Mouse (Mus musculus) midbrain, embryonic 13.5 days (tissue): ENCODE measurements around the gene Kcnk4. TPM values are rescaled to one million over a fixed set of nuclear protein-coding genes. Genes with fewer than 3 reads are reported as not detected.
"Not testable (repeated sequence)": the region's sequence is repeated elsewhere in the genome, so short reads cannot be mapped to it uniquely, and the experiment has no call there.

Experiments
- ATAC-seq: fragments of 200-750 bp; cut with Nextera tagmentation; 2 replicates; pipeline ENCODE4 v1.8.0; 2017; ENCODE audit warnings: mild to moderate bottlenecking, moderate TSS enrichment, moderate library complexity
- H3K27ac ChIP-seq: fragments of 300-500 bp; sonication (generic); 2 replicates; pipeline ENCODE4 v1.5.1; 2015; ENCODE audit warnings: inconsistent platforms, mild to moderate bottlenecking, moderate library complexity
- H3K27me3 ChIP-seq: fragments of 300-500 bp; sonication (generic); 2 replicates; pipeline ENCODE4 v1.6.1; 2015; ENCODE audit warnings: mild to moderate bottlenecking, inconsistent platforms
- H3K36me3 ChIP-seq: fragments of 300-500 bp; sonication (generic); 2 replicates; pipeline ENCODE4 v1.6.1; 2015; ENCODE audit warnings: mild to moderate bottlenecking, inconsistent platforms
- H3K4me1 ChIP-seq: fragments of 300-500 bp; sonication (generic); replicated peaks from 2 replicates; pipeline ENCODE4 v1.6.1; 2015; ENCODE audit warnings: inconsistent platforms
- H3K4me2 ChIP-seq: fragments of 300-500 bp; sonication (generic); replicated peaks from 2 replicates; pipeline ENCODE4 v1.6.1; 2015; ENCODE audit warnings: moderate library complexity, mild to moderate bottlenecking, inconsistent platforms
- H3K4me3 ChIP-seq: fragments of 300-500 bp; sonication (generic); replicated peaks from 2 replicates; pipeline ENCODE4 v1.5.1; 2015; ENCODE audit warnings: mild to moderate bottlenecking, inconsistent platforms
- H3K9ac ChIP-seq: fragments of 300-500 bp; sonication (generic); replicated peaks from 2 replicates; pipeline ENCODE4 v1.6.1; 2015; ENCODE audit warnings: mild to moderate bottlenecking, inconsistent platforms
- H3K9me3 ChIP-seq: fragments of 300-500 bp; sonication (generic); 2 replicates; pipeline ENCODE4 v1.6.1; 2016; ENCODE audit warnings: mild to moderate bottlenecking, inconsistent platforms
- WGBS: fragments of 180-500 bp; shearing (Covaris S2); methylation state at CpG from one replicate; pipeline ENCODE4 v1.1.7; 2015; 5-methylcytosine and 5-hydroxymethylcytosine counted together
- polyA plus RNA-seq: library from polyadenylated mRNA; unstranded; fragments of >200 nt; fragmentation: Nextera tagmentation; extraction: Ambion mirVana; gene quantifications from 2 replicates; pipeline ENCODE4 v1.2.1, GENCODE M21; 2015

The Kcnk4 gene
- polyA plus RNA-seq, 1 experiment from 2014 or later: 0.79 TPM

- Histone ChIP-seq H3K4me2 (no peak overlapping the region), H3K9ac (no peak overlapping the region), H3K27ac (no peak overlapping the region), H3K4me3 (no peak overlapping the region), H3K36me3 (peaks cover 17% of the 10 kb centered on the region), H3K27me3 (peaks cover 10% of the 10 kb centered on the region), H3K9me3 (no peaks in the 10 kb centered on the region), H3K4me1 (peaks cover 28% of the 10 kb centered on the region)
- WGBS: 97% methylated on average over 4 of the region's 4 CpGs
- ATAC-seq: no peak
Measured at GRCm38 (mm10) chr19:6918321-6918720, 16.0 kb downstream of the Kcnk4 start.

GRCm38 (mm10) chr19:6916496-6916895 is 17.8 kb downstream of the Kcnk4 start:
- H3K9me3 ChIP-seq: no peaks in the 10 kb centered on the region
- no peaks in the 10 kb centered on the region for H3K27me3 ChIP-seq
- H3K36me3 ChIP-seq: peaks cover 35% of the 10 kb centered on the region
- no peak overlapping the region for H3K9ac ChIP-seq
- H3K4me2 ChIP-seq: no peak overlapping the region
- no peak for ATAC-seq
- peaks cover 26% of the 10 kb centered on the region for H3K4me1 ChIP-seq
- no peak overlapping the region for H3K27ac ChIP-seq
- 83% methylated on average over 4 of the region's 4 CpGs for WGBS
- H3K4me3 ChIP-seq: no peak overlapping the region

GRCm38 (mm10) chr19:6915276-6915675 is 19.0 kb downstream of the Kcnk4 start:
- Histone ChIP-seq H3K27me3 (no peaks in the 10 kb centered on the region), H3K36me3 (peaks cover 41% of the 10 kb centered on the region), H3K4me1 (peaks cover 27% of the 10 kb centered on the region), H3K27ac (no peak overlapping the region), H3K4me2 (no peak overlapping the region), H3K9ac (0 out of 2 replicates have a peak overlapping the region, but pooled peaks have one; percentile 0), H3K9me3 (no peaks in the 10 kb centered on the region), H3K4me3 (no peak overlapping the region)
- 88% methylated on average over 4 of the region's 4 CpGs for WGBS
- ATAC-seq: no peak

- WGBS: 92% methylated on average over 9 of the region's 9 CpGs
- no peak overlapping the region for H3K9ac ChIP-seq
- H3K36me3 ChIP-seq: peaks cover 41% of the 10 kb centered on the region
- no peak overlapping the region for H3K4me3 ChIP-seq
- no peaks in the 10 kb centered on the region for H3K27me3 ChIP-seq
- no peak overlapping the region; the same call in 1 of the 2 replicates for H3K27ac ChIP-seq
- no peaks in the 10 kb centered on the region for H3K9me3 ChIP-seq
- no peak overlapping the region for H3K4me2 ChIP-seq
- no peak for ATAC-seq
- H3K4me1 ChIP-seq: peaks cover 20% of the 10 kb centered on the region
Measured at GRCm38 (mm10) chr19:6914540-6914939, 19.8 kb downstream of the Kcnk4 start.

- Histone ChIP-seq H3K4me3 (no peak overlapping the region), H3K36me3 (peaks cover 41% of the 10 kb centered on the region), H3K4me1 (peaks cover 17% of the 10 kb centered on the region), H3K4me2 (no peak overlapping the region), H3K9ac (no peak overlapping the region), H3K9me3 (no peaks in the 10 kb centered on the region), H3K27me3 (no peaks in the 10 kb centered on the region), H3K27ac (no peak overlapping the region)
- WGBS: 82% methylated on average over 11 of the region's 11 CpGs
- ATAC-seq: no peak
Measured at GRCm38 (mm10) chr19:6913991-6914390, 20.3 kb downstream of the Kcnk4 start.

DNA sequence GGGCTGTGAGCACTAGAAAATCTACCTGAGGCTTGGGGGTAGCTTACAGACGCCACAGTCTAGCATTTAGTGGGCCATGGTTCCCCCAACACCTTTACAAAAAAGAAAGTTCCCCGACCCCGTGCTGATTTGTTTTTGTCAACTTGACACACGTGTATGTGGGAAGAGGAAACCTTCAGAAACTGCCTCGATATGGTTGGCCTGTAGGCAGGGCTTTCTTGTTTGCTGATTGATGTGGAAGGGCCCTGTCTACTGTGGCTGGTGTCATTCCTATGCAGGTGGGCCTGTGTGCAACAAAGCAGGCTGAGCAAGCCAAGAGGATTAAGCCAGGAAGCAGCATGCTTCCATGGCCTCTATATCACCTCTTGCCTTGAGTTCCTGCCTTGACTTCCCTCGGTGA is 21.3 kb downstream of the Kcnk4 start:
- Histone ChIP-seq H3K4me1 (peaks cover 26% of the 10 kb centered on the region), H3K36me3 (peaks cover 41% of the 10 kb centered on the region), H3K9me3 (no peaks in the 10 kb centered on the region), H3K4me2 (no peak overlapping the region), H3K4me3 (no peak overlapping the region), H3K27ac (no peak overlapping the region), H3K27me3 (no peaks in the 10 kb centered on the region), H3K9ac (no peak overlapping the region)
- no peak for ATAC-seq
- WGBS: 91% methylated on average over 6 of the region's 6 CpGs

DNA sequence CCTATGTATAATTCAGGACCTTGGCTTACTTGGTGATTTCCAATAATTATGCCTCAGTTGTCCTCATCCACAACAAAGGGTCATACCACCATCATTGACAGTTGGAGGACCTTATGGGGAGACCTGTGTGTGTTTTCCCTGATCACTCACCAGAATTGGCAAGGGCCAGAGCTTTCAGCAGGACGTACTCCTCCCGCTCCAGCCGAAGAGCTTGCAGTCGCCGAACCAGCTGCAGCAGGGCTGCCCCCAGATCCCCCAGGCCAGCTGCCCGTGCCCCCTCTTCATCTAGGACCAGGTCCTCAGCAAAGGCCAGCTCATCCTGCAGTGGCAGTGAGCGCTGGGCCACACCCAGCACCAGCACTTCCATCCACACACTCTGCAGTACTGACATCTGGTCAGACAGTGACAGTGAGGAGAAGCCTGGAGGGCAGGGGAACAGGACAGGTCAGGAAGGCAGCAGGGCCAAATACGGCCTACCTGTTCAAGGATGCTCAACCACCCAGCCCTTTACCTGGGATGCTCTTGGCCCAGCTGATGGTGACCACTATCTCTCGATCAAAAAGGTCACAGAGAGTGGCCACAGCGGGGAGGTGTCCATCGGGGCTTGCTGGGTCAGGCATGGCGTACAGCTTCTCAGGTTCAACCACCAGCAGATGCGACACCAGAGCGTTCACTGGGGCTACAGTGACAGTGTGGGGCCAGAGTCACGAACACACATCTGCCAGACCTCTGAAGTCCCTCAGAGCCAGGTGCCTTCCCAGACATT is 21.9 kb downstream of the Kcnk4 start:
- 93% methylated on average over 15 of the region's 15 CpGs for WGBS

DNA sequence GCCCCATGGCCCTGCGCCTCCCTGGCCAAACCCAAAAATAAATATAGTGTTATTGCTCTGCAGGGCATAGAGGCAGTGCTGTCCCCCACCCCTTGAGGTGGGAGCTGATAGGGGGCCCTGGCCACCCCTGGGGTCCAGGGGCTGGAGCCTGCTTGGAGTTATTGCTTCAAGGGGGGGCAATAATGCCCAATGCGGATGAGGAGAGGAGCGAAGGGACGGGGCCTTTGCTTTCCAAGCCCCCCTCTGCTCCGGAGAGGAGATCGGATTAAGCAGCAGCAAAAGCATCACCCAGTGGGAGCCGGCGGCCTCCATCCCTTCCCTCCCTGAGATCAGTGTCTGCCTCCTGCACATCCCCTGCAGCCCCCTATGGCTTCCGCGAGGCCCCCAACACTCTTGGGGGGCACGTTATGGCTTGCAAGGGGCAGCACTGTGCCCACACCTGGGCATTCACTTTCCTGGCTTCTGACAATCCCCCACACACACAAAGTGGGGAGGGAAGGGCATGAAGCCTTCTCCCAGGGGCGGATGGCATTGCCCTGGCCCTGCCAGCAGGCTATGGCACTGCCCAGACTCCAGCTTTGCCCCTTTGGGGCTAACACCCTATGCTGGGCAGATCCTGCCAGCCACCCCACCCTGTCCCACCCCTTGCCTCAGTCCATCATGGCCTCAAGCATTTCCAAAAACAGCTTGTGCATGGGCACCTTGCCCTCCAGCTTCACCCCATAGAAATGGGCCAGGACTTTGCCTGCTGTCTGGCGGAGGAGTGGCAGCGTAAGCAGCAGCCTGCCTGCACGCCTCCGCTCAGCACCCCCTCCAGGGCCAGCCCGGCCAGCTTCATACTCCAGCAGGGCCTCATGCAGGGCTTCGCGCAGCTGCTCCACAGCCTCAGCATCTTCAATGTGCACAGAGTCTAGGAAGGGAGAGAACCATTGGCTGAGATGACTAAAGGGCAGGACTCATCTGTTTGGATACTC is 22.9 kb downstream of the Kcnk4 start:
- Histone ChIP-seq H3K4me1 (peaks cover 36% of the 10 kb centered on the region), H3K9me3 (no peaks in the 10 kb centered on the region), H3K27me3 (no peaks in the 10 kb centered on the region), H3K4me2 (peak overlapping the region; percentile 81), H3K4me3 (peak overlapping the region; percentile 11; the same call in 1 of the 2 replicates), H3K9ac (peak overlapping the region; percentile 48; the same call in 1 of the 2 replicates), H3K36me3 (peaks cover 46% of the 10 kb centered on the region), H3K27ac (no peak overlapping the region)
- WGBS: 78% methylated on average over 19 of the region's 19 CpGs
- no peak for ATAC-seq

More for the DNA sequence above, 21.9 kb downstream of the Kcnk4 start:
- Histone ChIP-seq H3K9me3 (no peaks in the 10 kb centered on the region), H3K27me3 (no peaks in the 10 kb centered on the region), H3K4me3 (no peak overlapping the region), H3K27ac (no peak overlapping the region), H3K4me1 (peaks cover 33% of the 10 kb centered on the region), H3K36me3 (peaks cover 41% of the 10 kb centered on the region), H3K9ac (no peak overlapping the region), H3K4me2 (no peak overlapping the region)
- no peak for ATAC-seq

GRCm38 (mm10) chr19:6910306-6910705 is 24.0 kb downstream of the Kcnk4 start:
- Histone ChIP-seq H3K36me3 (peaks cover 55% of the 10 kb centered on the region), H3K4me3 (peak overlapping the region; percentile 64), H3K4me1 (peaks cover 36% of the 10 kb centered on the region), H3K27ac (peak overlapping the region; percentile 95), H3K4me2 (peak overlapping the region; percentile 81), H3K9ac (peak overlapping the region; percentile 79)
- not testable (repeated sequence) for H3K9me3 ChIP-seq, H3K27me3 ChIP-seq
- peak; percentile 27 for ATAC-seq
- under 1% methylated on average over 28 of the region's 30 CpGs for WGBS

GRCm38 (mm10) chr19:6909507-6910289 is 24.6 kb downstream of the Kcnk4 start, which contains the start of the genes Trmt112 and Prdx5:
TSS of gene Trmt112 (plus strand) at chr19:6909698.
TSS of gene Prdx5 (minus strand) at chr19:6910106.
- peak; percentile 95 for ATAC-seq
- peak within 1 kb of the TSS; percentile 95 for H3K27ac ChIP-seq
- H3K9ac ChIP-seq: peak within 1 kb of the TSS; percentile 79
- H3K4me1 ChIP-seq: peaks cover 36% of the 10 kb centered on the region
- H3K36me3 ChIP-seq: peaks cover 61% of the 10 kb centered on the region
- peak within 1 kb of the TSS; percentile 81 for H3K4me2 ChIP-seq
- peak within 1 kb of the TSS; percentile 64 for H3K4me3 ChIP-seq
- no peaks in the 10 kb centered on the region for H3K9me3 ChIP-seq
- WGBS: under 1% methylated on average over 65 of the region's 65 CpGs
- no peaks in the 10 kb centered on the region for H3K27me3 ChIP-seq

DNA sequence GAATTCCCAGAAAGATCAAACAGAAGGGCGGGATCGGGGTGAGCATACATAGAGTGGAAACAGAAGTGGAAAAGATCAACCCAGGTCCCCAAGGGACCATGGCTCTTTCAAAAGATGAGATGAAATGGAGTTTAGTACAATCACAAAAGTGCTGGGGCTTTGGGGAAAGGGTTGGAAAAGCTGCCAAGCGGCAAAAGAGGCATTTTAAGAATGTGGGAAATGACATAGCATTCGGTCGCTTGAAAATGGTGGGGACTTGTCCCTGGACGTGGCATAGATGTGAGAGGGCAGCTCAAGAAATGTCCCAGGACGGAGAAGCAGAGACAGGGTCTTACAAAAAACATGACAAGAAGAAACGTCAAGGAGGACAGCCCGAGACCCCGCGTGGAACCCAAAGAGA is 25.3 kb downstream of the Kcnk4 start:
- 13% methylated on average over 11 of the region's 11 CpGs for WGBS
- H3K36me3 ChIP-seq: peaks cover 62% of the 10 kb centered on the region

More for the DNA sequence above, 25.3 kb downstream of the Kcnk4 start:
- Histone ChIP-seq H3K27me3 (no peaks in the 10 kb centered on the region), H3K27ac (peak overlapping the region; percentile 95), H3K4me3 (peak overlapping the region; percentile 64), H3K4me1 (peaks cover 36% of the 10 kb centered on the region), H3K4me2 (peak overlapping the region; percentile 81), H3K9me3 (no peaks in the 10 kb centered on the region), H3K9ac (peak overlapping the region; percentile 79)
- no peak for ATAC-seq
